Mouse (Mus musculus) E14TG2a.4 (cell line): ENCODE results near the gene Gipc1.

Source experiments
- H3K27me3 ChIP-seq: 2 replicates; pipeline ENCODE4 v1.6.1; 2014; ENCODE audit warnings: low read length, control low read depth; ENCODE audit not compliant: insufficient read depth
- H3K36me3 ChIP-seq: 2 replicates; pipeline ENCODE4 v1.6.1; 2014; ENCODE audit warnings: low read length, control low read depth; ENCODE audit not compliant: insufficient read depth
- H3K4me1 ChIP-seq: replicated peaks from 2 replicates; pipeline ENCODE4 v1.6.1; 2014; ENCODE audit warnings: low read depth, low read length, control low read depth
- H3K4me3 ChIP-seq: replicated peaks from 2 replicates; pipeline ENCODE4 v1.5.1; 2014; ENCODE audit warnings: mild to moderate bottlenecking, low read length
- H3K9me3 ChIP-seq: 2 replicates; pipeline ENCODE4 v1.6.1; 2014; ENCODE audit warnings: low read length, control low read depth
- CTCF ChIP-seq: conservative IDR thresholded peaks from 2 replicates; pipeline ENCODE4 v1.5.1; 2014; ENCODE audit warnings: low read length
- NANOG ChIP-seq: IDR thresholded peaks from 2 replicates; pipeline ENCODE4 v1.6.1; 2014; ENCODE audit warnings: borderline replicate concordance, low read length, mixed read lengths
- POU5F1 ChIP-seq: IDR thresholded peaks from 2 replicates; pipeline ENCODE4 v1.6.1; 2014; ENCODE audit warnings: low read length, borderline replicate concordance

Gene Gipc1

GRCm38 (mm10) chr8:83656043-83656442 lies 3.6 kb downstream of the Gipc1 start:
- Histone ChIP-seq H3K4me1 (peaks cover 79% of the 10 kb centered on the region), H3K27me3 (no peaks in the 10 kb centered on the region), H3K36me3 (peaks cover 50% of the 10 kb centered on the region), H3K9me3 (no peaks in the 10 kb centered on the region), H3K4me3 (peak overlapping the region; percentile 27; the same call in 1 of the 2 replicates)
- TF ChIP-seq NANOG (no peak), CTCF (no peak), POU5F1 (no peak)

- Histone ChIP-seq H3K36me3 (peaks cover 55% of the 10 kb centered on the region), H3K4me1 (peaks cover 84% of the 10 kb centered on the region), H3K9me3 (no peaks in the 10 kb centered on the region), H3K27me3 (no peaks in the 10 kb centered on the region), H3K4me3 (peak overlapping the region; percentile 27; the same call in 1 of the 2 replicates)
- TF ChIP-seq CTCF (no peak), POU5F1 (no peak), NANOG (no peak)
These were observed 4.2 kb downstream of the Gipc1 start for GRCm38 (mm10) chr8:83656484-83657246.

GRCm38 (mm10) chr8:83660545-83660944 lies 8.1 kb downstream of the Gipc1 start:
- TF ChIP-seq POU5F1 (no peak), NANOG (no peak), CTCF (no peak)
- no peaks in the 10 kb centered on the region for H3K9me3 ChIP-seq
- H3K4me3 ChIP-seq, result peak overlapping the region; percentile 39
- H3K4me1 ChIP-seq, result peaks cover 84% of the 10 kb centered on the region
- H3K27me3 ChIP-seq, result no peaks in the 10 kb centered on the region
- H3K36me3 ChIP-seq, result peaks cover 78% of the 10 kb centered on the region

GRCm38 (mm10) chr8:83660995-83661680 lies 8.7 kb downstream of the Gipc1 start:
- H3K27me3 ChIP-seq, result no peaks in the 10 kb centered on the region

GRCm38 (mm10) chr8:83662421-83662826 lies 9.9 kb downstream of the Gipc1 start:
- peaks cover 66% of the 10 kb centered on the region for H3K36me3 ChIP-seq
- TF ChIP-seq POU5F1 (no peak), NANOG (no peak), CTCF (peak; percentile 92)
- peaks cover 80% of the 10 kb centered on the region for H3K4me1 ChIP-seq
- no peaks in the 10 kb centered on the region for H3K9me3 ChIP-seq
- H3K27me3 ChIP-seq, result peaks cover 9% of the 10 kb centered on the region
- no peak overlapping the region for H3K4me3 ChIP-seq

More at GRCm38 (mm10) chr8:83660995-83661680, 8.7 kb downstream of the Gipc1 start:
- Histone ChIP-seq H3K9me3 (no peaks in the 10 kb centered on the region), H3K36me3 (peaks cover 72% of the 10 kb centered on the region), H3K4me3 (peak overlapping the region; percentile 39), H3K4me1 (peaks cover 80% of the 10 kb centered on the region)
- no peak for TF ChIP-seq NANOG
- no peak for TF ChIP-seq CTCF
- no peak for TF ChIP-seq POU5F1

- Histone ChIP-seq H3K27me3 (peaks cover 22% of the 10 kb centered on the region), H3K9me3 (no peaks in the 10 kb centered on the region; the same call in 1 of the 2 replicates), H3K4me1 (peaks cover 72% of the 10 kb centered on the region), H3K36me3 (peaks cover 57% of the 10 kb centered on the region), H3K4me3 (no peak overlapping the region)
- TF ChIP-seq CTCF, result no peak
- TF ChIP-seq POU5F1, result no peak
- TF ChIP-seq NANOG, result no peak
These were observed 11.6 kb downstream of the Gipc1 start for GRCm38 (mm10) chr8:83664096-83664495.

- H3K4me1 ChIP-seq, result peaks cover 72% of the 10 kb centered on the region
- no peak for TF ChIP-seq CTCF
- no peak for TF ChIP-seq NANOG
- no peak for TF ChIP-seq POU5F1
- H3K9me3 ChIP-seq, result no peaks in the 10 kb centered on the region; the same call in 1 of the 2 replicates
- no peak overlapping the region for H3K4me3 ChIP-seq
- peaks cover 55% of the 10 kb centered on the region for H3K36me3 ChIP-seq
- H3K27me3 ChIP-seq, result peaks cover 22% of the 10 kb centered on the region
These were observed 12.6 kb downstream of the Gipc1 start for GRCm38 (mm10) chr8:83664931-83665625.
